Mouse (Mus musculus) left cerebral cortex, postnatal 36 days (tissue): ENCODE data around the gene Cnot1. TPM values are rescaled to one million over a fixed set of nuclear protein-coding genes. Genes with fewer than 3 reads are reported as not detected.

ENCODE experiments used
- DNase-seq, 2 experiments: peaks; one replicate each; pipeline ENCODE4 v3.0.0; 2021 to 2022; ENCODE audit warnings: low spot score in 2 of 2, mixed read lengths in 1 of 2
- intact Hi-C: fragments of 180-260 bp; cut with DNase I; formaldehyde crosslinking; loops from one replicate; pipeline ENCODE4 v1.15.1; 2025
- total RNA-seq, 2 experiments: library from RNA; stranded (reverse); gene quantifications; 2 replicates each; pipeline ENCODE4 v1.2.3; 2021

The Cnot1 gene
- total RNA-seq, 2 experiments from 2014 or later = 115 to 131 TPM

DNA sequence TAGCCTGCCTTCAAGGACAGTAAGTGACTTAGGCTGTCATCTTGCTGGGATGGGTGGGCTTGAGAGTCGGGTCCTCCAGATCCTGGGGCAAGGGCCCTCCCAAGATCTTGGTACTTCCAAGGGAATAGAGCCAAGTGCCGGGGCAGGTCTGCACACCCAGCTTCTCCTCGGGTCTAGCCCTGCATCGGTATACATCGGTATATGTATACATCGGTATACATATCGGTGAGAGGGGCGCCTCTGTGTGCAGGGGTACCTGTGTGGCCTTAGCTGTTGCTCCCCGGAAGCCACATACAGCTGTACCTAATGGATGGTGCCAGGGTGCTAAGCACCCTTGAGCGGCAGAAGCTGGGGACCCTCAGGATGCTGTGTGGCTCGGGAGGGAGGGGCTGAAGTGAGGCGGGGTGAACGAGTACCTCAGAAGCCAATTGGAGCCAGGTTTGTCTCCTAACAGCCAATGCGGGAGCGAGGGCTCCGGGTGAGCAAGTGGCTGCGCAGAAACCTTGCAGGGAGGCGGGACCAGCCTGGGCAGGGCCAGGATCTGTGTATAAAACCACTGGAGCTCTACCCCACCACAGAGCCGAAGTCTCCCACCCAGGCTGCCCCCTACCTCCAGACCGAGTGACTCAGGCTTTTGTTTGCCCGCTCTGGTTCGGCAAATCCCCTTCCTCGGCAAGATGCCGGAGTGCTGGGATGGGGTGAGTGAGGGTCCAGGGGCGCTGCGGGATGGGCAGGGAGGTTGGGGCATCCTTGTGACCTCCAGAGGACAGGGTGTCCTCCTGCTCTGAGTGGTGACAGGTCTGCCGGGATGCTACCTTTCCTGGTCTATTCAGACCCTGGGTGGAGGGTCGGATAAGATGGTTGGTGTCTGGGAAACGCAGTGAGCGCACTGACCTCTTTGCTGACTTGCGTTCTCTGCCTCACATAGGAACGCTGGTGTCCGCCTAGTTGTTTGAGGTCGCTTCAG is 104.5 kb downstream of the Cnot1 start:
- intact Hi-C loops = loop anchor here (5.0 to 10.0 kb wide), 2 partner anchors 215 to 358 kb away; no protein-coding TSS in a partner anchor
- peak; percentile 90 to 92 for DNase-seq

DNA sequence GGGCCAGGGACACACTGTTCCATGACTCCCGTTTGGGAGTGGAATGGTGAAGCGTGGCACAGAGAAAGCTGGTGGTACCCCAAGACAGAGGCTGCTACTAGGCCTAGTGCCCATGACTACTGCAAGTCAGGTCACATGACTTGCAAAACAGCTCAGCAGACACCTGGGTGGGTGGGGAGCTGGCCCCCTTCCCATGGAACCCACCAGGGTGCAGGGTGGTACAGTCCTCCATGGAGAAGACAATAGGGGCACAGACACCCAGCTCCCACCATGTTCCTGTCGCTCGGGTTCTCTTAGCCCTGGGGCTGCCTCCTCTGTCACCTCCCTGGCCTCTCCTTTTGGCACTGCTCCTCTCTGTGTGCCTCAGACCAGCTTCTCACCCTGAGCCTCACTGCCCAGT is 105.5 kb downstream of the Cnot1 start:
- DNase-seq = no peak
- intact Hi-C loops = loop anchor here (5.0 to 10.0 kb wide), 2 partner anchors 215 to 357 kb away; no protein-coding TSS in a partner anchor

DNA sequence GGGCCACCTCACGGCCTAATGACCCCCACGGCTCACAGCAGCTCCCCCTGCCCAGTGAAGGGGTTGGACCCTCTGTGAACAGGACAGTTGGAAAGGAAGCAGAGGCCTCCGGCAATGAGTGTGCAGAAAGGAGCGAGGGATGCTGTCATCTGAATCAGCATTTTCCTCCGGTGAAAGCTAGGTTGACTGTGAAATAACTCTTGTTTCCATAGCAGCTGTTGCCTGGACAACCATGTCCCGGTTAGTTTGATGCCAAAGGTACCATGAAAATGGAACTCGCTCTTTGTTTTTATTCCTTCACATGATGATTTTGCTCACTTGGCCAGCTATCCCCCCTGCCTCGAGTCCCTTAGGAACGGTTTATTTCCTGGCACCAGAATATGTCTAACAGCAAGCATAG is 107.0 kb downstream of the Cnot1 start:
- peak; percentile 72 to 74 for DNase-seq
- intact Hi-C loops = loop anchor here (5.0 to 10.0 kb wide), 2 partner anchors 213 to 355 kb away; no protein-coding TSS in a partner anchor

DNA sequence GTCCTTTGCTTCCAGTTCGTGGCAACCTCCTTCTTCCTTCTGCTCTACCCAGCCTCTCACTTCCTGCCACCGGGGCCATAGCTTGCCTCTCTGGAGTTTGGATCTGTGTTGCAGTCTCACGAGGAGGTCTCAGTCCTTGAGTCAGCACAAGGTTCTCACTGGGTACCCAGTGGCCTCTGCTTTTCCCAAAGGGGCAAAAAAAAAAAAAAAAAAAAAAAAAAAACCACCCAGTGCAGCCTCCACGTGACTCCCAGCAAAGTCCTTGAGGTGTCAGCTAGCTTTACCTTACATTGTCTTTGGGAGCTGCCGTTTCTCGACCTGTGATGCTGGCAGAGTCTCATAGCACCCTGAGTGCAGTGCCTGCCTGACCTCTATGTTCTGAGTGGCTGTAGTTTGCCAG is 109.1 kb downstream of the Cnot1 start:
- intact Hi-C loops = loop anchor here (1.0 kb wide), 1 partner anchor 20 kb away; no protein-coding TSS in a partner anchor
- peak in 1 of 2 experiments; percentile 25 for DNase-seq

DNA sequence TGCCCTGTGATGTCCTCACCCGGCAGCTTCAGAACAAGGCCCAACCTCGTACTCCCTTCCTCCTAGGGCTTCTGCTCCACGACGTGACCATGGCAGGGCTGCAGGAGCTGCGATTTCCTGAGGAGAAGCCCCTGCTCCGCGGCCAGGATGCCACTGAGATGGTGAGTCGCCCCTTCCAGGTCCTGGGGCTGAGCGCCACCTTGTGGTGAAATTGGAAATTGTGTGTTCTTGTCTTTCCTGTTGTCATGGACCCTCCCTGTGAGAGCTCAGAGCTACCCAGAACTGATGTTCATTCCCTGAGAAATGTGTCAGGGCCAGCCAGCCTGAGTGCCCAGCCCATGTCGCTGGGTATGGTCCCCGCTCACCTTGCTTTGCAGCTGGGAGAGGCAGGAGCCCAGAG is 110.1 kb downstream of the Cnot1 start:
- peak; percentile 85 to 89 for DNase-seq
- intact Hi-C loops = loop anchor here (1.0 kb wide), 1 partner anchor 91 kb away; no protein-coding TSS in a partner anchor

DNA sequence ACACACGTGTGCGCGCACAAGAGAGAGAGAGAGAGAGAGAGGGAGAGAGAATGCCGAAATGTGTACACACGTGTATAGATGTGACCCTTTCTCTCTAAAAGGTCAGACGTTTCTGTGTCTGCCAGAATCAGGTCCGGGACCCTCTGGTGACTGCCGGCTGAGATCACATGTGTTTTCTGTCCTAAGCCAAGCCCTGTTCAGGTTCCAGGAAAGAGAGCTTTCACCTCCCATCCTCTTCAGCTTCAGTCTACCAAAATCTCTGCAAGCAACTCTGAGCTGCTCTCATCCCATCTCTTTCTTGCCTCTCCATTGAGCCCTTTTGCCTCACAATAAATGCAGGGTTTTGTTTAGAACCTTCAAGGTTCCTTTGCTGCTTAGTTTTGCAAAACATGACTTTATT is 110.6 kb downstream of the Cnot1 start:
- no peak for DNase-seq
- intact Hi-C loops = loop anchor here (1.0 kb wide), 1 partner anchor 90 kb away; no protein-coding TSS in a partner anchor

DNA sequence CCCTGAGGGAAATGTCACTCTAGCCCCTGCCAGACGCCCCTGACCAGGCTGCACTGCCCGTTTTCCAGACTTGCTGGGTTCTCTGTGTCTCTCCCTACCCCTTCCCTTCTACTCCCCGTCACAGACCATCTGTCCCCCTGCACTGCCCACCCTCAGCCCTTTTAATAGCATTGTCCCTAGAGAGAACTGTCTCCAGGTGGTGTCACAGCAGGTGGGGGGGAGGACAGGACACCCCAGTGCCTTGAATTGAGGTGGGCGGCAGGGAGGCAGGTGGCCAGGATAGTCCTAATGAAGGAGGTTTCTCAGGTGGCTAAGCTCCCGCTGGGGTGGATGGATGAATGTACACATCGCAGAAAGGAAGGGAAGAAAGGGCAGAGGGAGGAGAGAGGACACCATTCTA is 112.6 kb downstream of the Cnot1 start:
- intact Hi-C loops = no loop called here

DNA sequence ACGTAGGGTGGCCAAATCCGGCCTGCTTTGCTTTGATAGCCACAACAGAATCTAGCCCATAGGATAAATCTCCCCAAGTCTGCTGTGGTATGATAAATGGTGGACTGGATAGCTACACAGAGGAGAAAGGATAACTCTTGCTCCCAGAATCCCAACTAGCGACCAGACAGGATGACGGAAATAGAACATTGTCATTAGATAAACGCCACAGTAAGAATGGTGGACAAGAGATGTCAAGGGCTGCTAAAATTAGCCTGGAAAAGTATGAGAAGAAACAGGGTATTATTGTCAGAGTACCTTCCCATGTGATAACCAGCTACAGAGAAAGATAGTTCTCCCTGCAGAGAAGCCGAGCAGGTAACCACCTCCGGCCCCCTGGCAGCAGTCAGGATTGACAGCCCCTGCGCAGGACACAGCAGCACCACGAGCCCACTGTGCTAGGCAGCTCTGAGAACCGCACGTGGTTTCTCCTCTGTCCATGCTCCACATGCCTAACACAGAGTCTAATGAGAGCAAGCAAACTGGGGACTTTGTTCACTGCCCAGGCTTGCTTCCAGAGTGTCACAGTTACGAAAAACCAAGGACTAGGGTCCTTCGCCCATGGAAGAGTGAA is 116.2 kb downstream of the Cnot1 start:
- intact Hi-C loops = no loop called here
- DNase-seq = no peak

More for the DNA sequence above, 112.6 kb downstream of the Cnot1 start:
- peak; percentile 71 to 75 for DNase-seq

DNA sequence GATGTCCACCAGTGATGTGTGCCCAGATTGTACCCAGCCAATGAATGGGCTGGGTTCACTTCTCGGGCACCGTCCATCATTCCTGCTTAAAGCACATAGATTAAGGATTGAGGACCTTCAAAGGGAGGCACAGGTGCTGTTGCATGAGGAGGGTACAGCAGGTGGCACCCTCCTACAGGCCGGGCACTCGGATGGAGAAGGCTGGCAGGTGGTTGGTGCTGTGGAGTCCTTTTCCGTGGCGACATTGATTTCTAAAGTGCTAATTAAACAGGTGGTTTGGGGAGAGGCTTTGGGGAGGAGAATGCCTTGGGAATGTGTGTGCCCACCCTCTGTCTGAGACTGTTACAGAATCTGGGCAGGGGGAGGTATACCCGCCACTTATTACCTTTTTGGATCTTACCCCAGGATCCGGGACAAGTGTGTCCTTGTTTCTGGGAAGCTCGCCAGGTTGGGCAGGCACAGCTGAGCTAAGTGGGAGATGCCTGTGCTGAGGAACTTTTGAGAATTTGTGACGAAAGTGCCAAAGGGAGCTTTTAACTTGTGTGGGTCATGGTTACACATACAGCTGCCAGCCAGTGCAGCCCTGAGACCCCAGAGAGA is 119.1 kb downstream of the Cnot1 start:
- peak; percentile 74 to 78 for DNase-seq
- intact Hi-C loops = no loop called here

DNA sequence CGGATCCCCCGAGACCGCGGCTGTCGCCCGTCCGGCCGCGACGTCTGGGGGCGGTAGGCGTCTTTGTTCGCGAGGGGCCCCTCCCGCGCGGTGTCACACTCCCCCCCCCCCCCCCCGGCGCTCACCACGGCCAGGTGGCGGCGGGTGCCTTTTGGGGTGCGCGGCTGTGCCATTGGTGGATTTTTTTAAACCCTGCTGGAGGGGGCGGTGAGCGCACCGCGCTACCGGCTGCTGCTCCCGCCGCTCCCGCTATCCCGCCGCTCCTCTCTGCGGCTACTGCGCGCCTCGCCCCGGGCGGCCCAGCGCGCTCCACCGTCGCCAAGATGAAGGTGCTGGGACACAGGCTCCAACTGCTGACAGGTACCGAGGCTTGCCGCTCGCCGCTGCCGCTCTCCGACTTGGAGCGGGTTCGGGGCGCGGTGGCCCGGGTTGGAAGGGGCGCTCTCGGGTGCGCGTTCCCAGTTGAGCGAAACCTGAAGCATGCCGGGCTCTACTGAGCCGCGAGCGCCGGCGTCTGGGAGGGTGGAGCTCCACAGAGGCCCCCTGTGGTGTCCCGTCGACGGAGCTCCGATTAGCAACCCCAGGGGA is 129.1 kb downstream of the Cnot1 start:
- intact Hi-C loops = loop anchor here (1.0 to 5.0 kb wide), 2 partner anchors 20 to 46 kb away; partner anchors contain the start of gene Gins3

DNA sequence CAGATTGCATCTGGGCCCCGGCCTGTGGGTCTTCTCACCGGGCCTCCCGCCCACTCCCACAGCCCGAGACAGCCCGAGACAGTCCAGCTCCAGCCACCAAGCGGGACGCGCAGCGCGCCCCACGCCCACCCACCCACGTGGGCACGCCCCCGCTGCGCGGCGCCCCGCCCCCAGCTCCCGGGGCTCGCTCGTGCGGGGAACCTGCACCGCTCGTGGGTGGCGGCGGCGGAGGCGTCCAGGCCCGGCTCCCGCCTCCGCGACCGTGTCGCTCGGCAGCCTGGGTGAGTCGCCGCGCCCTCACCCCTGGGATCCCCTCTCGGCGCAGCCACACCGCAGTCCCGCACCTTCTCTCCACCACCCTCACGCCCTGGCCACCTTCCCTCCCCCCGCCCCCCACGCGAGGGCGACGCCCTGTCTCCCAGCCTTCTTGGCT is 129.7 kb downstream of the Cnot1 start:
- peak in 1 of 2 experiments; percentile 57 for DNase-seq
- intact Hi-C loops = loop anchor here (1.0 to 5.0 kb wide), 2 partner anchors 21 to 45 kb away; partner anchors contain the start of gene Gins3

More for the DNA sequence above, 129.1 kb downstream of the Cnot1 start:
- DNase-seq = peak; percentile 76 to 81

DNA sequence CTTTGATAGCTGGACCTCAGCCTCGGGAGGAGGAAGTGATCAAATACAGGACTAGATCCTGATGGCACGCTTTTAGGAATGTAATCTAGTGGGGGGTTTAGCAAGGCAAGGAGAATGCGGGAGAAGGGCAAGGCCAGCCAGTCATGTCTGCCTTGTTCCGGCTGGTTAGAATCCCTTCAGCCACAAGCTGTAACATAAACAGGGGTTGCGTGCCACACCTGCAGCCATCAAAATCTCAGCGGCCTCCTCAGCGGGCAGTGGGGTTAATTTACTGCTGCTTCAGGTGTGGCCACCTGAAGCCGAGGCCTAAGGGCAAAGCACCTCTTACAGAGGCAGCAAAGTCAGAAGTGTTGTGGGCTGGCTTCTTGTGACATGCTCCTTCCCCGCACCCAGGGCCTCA is 130.6 kb downstream of the Cnot1 start, which contains the start of gene Ndrg4:
Ndrg4 (plus strand) TSS at position 350 of the 400 bp plus-strand sequence.
- intact Hi-C loops = loop anchor here (5.0 kb wide), 1 partner anchor 44 kb away; the partner anchor contains the start of gene Gins3

DNA sequence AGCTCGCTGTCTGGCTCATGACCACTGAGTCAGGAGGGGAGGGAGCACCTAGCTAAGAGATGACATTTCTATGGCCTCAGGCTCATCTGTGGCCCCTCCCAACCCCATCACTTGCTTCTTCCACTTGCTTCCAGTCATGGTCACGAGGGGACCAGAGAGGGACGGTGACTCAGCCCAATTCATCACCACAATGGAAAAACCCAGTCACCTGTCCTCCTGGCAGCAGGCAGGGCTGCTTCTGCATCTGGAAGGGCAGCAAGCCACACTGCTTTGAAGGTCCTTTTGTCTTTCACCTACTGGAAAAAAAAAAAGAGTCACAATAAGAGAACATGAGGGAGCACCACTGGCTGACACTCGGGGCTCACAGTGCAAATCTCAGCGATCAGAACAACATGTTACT is 134.5 kb downstream of the Cnot1 start:
- DNase-seq = no peak
- intact Hi-C loops = no loop called here

More for the DNA sequence above, 130.6 kb downstream of the Cnot1 start, which contains the start of gene Ndrg4:
- DNase-seq = no peak

DNA sequence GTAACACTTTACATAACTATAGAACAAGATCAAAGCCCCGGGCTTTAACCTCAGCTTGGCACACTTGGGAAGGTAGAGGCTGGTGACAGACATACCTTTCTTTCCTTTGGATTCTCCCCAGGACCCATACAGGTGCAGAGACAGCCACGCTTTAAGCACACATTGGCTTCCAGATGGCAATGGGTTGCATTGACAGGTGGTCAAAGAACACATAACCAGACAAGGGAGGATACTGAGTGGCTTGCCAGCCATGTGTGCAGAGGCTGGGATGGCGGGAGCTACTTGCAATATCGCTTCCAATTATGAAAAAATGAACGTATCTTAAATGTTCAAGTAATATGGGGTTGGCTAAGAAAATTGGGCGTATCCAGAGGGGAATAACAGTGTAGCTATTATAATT is 135.4 kb downstream of the Cnot1 start:
- no peak for DNase-seq
- intact Hi-C loops = no loop called here

DNA sequence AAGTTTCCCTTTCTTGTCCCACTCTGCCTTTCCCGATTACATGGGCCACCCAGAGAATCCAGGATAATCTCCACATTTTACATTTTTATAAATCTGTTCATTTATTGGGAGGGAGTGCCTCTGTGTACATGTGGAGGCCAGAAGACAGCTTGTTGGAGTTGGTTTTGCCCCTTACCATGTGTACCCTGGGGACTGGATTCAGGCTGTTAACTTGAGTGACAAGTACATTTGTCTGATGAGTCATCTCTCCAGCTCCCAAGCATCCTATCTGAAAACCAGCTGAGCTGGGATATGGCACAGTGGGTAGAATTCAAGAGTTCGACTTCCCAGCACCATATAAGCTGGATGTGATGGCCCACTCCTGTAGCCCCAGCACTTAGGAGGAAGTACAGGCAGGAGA is 137.3 kb downstream of the Cnot1 start:
- intact Hi-C loops = no loop called here
- DNase-seq = no peak
